Mouse (Mus musculus) lung, postnatal 0 days (tissue): ENCODE results near the gene Pafah1b3.
A peak's percentile ranks its signal among the peaks of the same experiment; 100 is the strongest.

Experiments
- CTCF ChIP-seq: IDR thresholded peaks from 2 replicates; pipeline ENCODE4 v1.5.1; 2016; ENCODE audit warnings: antibody characterized with exemption, mild to moderate bottlenecking
- EP300 ChIP-seq: IDR thresholded peaks from 2 replicates; pipeline ENCODE4 v1.6.1; 2016; ENCODE audit warnings: antibody characterized with exemption, mild to moderate bottlenecking, control low read depth

- no peak for TF ChIP-seq EP300
- peak; percentile 42 for TF ChIP-seq CTCF
These were observed 10.8 kb downstream of the Pafah1b3 start for GRCm38 (mm10) chr7:25286989-25287388.
